Mouse (Mus musculus): ENCODE measurements at regions not wholly inside any gene's neighbourhood (a gene's known extent, or its start where the extent isn't known, plus 50 kb on each side); places are given as distances from the start of the nearest gene placed in this dataset.
A peak's percentile ranks its signal among the peaks of the same experiment; 100 is the strongest.

DNA sequence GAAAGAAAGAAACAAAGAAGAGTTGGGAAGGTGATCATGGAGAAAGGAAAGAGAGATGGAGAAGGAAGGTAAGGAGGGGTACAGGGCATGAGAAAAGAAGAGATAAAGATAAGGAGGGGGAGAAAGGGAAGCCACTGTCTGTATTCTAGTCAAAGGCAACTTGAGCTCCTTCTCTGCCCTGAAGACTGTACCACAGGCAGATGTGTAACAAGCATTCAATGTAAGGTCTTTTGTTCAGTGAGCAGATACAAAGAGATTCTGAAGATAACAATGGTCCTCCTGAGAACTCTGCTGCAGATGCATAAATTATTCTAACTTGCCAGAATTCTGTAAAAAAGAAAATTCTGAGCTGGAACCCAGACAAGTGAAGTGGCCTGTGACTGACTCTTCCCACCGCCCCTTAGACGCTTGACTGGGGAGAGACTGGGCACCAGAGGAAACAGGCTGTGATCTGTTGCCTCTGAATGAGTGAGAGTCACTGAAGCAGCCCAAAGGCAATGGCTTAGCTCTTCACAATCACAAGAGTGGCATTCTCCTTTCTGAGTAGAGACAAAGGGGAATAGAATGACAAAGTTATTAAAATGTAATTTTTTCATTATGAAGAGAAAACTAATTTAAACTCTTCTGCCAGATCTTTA, 564.0 kb upstream of the Arpp21 start:
- H3K9ac ChIP-seq (ENCODE audit: low read depth, low read length): no peak overlapping the region
- no peak overlapping the region for H3K27ac ChIP-seq (ENCODE audit: low read depth, low read length)
- H3K9me3 ChIP-seq (ENCODE audit: control insufficient read depth, low read length): no peaks in the 10 kb centered on the region
- peak; percentile 27 for DNase-seq (ENCODE audit: low spot score)
- H3K27me3 ChIP-seq (ENCODE audit: control insufficient read depth, insufficient read depth, low read length): no peaks in the 10 kb centered on the region
- ATAC-seq (ENCODE audit: low FRiP score): peak; percentile 75
- 46% methylated on average over 2 of the region's 2 CpGs for WGBS
- H3K4me2 ChIP-seq (replicated peaks; ENCODE audit: low read depth, low read length): no peak overlapping the region
- no peaks in the 10 kb centered on the region for H3K36me3 ChIP-seq (ENCODE audit: control insufficient read depth, insufficient read depth, low read length)
- no peaks in the 10 kb centered on the region for H3K4me1 ChIP-seq (replicated peaks; ENCODE audit: control insufficient read depth, insufficient read depth, low read length)
- H3K4me3 ChIP-seq (ENCODE audit: low read depth, low read length): no peak overlapping the region

DNA sequence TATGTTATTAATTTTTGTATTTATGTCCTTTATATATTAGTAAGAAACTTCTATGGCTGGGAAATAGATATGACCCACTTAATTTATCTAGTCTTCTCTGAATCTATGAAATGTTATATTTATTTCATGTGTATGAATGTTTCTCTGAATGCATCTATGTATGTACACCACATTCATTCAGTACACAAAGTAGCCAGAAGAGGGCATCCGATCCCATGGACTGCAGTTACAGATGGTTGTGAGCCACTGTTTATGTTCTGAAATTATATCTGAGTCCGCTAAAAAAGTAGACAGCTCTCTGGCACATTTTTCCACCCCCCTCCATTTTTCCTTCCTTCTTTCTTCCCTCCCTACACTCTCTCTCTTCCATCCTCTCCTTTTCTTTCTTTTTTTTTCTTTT, 557.8 kb upstream of the Arpp21 start:
- no peak overlapping the region for H3K9ac ChIP-seq (ENCODE audit: low read depth, low read length)
- H3K4me1 ChIP-seq (replicated peaks; ENCODE audit: control insufficient read depth, insufficient read depth, low read length): no peaks in the 10 kb centered on the region
- no peak overlapping the region for H3K4me3 ChIP-seq (ENCODE audit: low read depth, low read length)
- H3K36me3 ChIP-seq (ENCODE audit: control insufficient read depth, insufficient read depth, low read length): no peaks in the 10 kb centered on the region
- peak; percentile 14 for DNase-seq (ENCODE audit: low spot score)
- no peaks in the 10 kb centered on the region for H3K27me3 ChIP-seq (ENCODE audit: control insufficient read depth, insufficient read depth, low read length)
- no peaks in the 10 kb centered on the region for H3K9me3 ChIP-seq (ENCODE audit: control insufficient read depth, low read length)
- ATAC-seq (ENCODE audit: low FRiP score): peak; percentile 30; the same call in 1 of the 2 replicates
- no peak overlapping the region for H3K27ac ChIP-seq (ENCODE audit: low read depth, low read length)
- 74% methylated on average over 2 of the region's 2 CpGs for WGBS
- H3K4me2 ChIP-seq (replicated peaks; ENCODE audit: low read depth, low read length): no peak overlapping the region

DNA sequence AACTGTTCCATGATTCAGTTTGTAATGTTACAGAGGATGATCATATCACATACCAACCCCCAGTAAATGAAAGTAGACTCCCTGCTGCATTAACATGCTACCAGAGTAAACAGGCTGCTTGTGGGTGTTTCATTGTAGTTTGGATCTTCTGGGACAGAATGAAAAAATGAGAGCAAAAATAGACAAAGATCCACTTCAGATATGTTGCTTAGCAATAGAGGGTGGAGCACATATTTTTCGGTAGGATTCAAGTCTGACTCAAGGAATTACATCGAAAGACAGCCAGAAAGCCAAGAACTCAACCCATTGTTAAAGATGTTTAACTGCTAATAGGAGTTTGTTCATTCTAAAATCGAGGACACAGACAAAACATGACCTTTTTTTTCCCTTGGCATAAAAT, 536.2 kb upstream of the Arpp21 start:
- no peaks in the 10 kb centered on the region for H3K4me1 ChIP-seq (replicated peaks; ENCODE audit: control insufficient read depth, insufficient read depth, low read length)
- H3K4me2 ChIP-seq (replicated peaks; ENCODE audit: low read depth, low read length): no peak overlapping the region
- no peak overlapping the region for H3K27ac ChIP-seq (ENCODE audit: low read depth, low read length)
- WGBS: 86% methylated on average over 3 of the region's 3 CpGs
- H3K4me3 ChIP-seq (ENCODE audit: low read depth, low read length): no peak overlapping the region
- no peak overlapping the region for H3K9ac ChIP-seq (ENCODE audit: low read depth, low read length)
- no peaks in the 10 kb centered on the region for H3K9me3 ChIP-seq (ENCODE audit: control insufficient read depth, low read length)
- H3K27me3 ChIP-seq (ENCODE audit: control insufficient read depth, insufficient read depth, low read length): no peaks in the 10 kb centered on the region
- no peak for ATAC-seq (ENCODE audit: low FRiP score)
- no peaks in the 10 kb centered on the region for H3K36me3 ChIP-seq (ENCODE audit: control insufficient read depth, insufficient read depth, low read length)
- DNase-seq (ENCODE audit: low spot score): no peak

DNA sequence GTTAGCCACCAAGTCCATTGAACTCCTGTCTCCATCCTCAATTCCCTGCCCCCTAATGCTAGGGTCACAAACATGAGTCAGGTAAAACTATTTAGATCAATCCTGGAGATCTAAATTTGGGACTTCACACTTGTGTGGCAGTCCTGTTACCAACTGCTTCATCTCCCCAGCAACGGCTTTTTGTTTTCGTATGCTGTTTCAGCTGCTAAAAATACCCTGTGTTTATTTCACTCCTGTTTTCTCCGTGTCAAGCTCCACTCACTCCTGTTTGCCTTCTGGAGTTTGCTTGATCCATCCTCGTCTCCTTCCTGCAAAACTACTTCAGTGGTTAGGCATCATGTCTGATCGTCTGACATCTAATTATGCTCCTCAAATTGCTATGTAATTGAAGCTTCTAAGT, 508.9 kb upstream of the Arpp21 start:
- 78% methylated on average over 5 of the region's 5 CpGs for WGBS
- no peak overlapping the region for H3K9ac ChIP-seq (ENCODE audit: low read depth, low read length)
- DNase-seq (ENCODE audit: low spot score): no peak
- H3K27me3 ChIP-seq (ENCODE audit: control insufficient read depth, insufficient read depth, low read length): no peaks in the 10 kb centered on the region
- H3K4me3 ChIP-seq (ENCODE audit: low read depth, low read length): no peak overlapping the region
- H3K9me3 ChIP-seq (ENCODE audit: control insufficient read depth, low read length): no peaks in the 10 kb centered on the region
- H3K4me1 ChIP-seq (replicated peaks; ENCODE audit: control insufficient read depth, insufficient read depth, low read length): no peaks in the 10 kb centered on the region
- H3K27ac ChIP-seq (ENCODE audit: low read depth, low read length): no peak overlapping the region
- no peak overlapping the region for H3K4me2 ChIP-seq (replicated peaks; ENCODE audit: low read depth, low read length)
- no peaks in the 10 kb centered on the region for H3K36me3 ChIP-seq (ENCODE audit: control insufficient read depth, insufficient read depth, low read length)
- ATAC-seq (ENCODE audit: low FRiP score): no peak

DNA sequence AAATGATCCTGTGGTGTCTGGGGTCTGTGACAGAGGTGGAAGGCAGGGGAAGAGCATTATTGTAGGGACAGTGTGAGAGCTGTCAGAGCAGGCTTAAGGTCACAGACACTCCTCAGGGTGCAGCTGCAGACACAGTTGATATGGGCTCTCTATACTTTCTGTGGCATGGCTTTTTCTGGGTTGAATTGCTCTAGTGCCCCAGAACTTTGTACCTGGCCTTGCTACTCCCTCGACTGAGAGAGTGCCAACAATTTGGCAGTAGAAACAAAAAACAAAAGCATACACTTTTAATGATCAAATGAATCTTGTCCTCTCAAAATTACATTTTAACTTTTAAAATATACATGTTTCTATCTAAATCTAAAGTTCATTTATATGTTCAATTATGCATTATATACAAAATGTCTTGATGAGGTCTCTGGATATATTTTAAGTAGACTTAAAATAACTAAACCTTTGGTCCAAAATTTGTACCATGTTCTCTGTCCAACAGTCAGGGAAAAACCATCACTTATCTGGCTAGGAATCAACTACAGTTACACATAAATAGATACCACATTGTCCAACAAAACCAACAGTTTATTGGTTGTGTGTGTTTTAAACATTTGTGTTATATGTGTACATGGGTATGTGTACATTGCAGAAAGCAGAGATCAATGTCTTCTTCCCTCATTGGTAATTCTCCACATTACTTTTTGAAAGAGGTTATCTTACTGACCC, 508.3 kb upstream of the Arpp21 start:
- no peaks in the 10 kb centered on the region for H3K36me3 ChIP-seq (ENCODE audit: control insufficient read depth, insufficient read depth, low read length)
- WGBS: 60% methylated on average over 1 of the region's 1 CpGs
- no peak overlapping the region for H3K27ac ChIP-seq (ENCODE audit: low read depth, low read length)
- ATAC-seq (ENCODE audit: low FRiP score) (no peak), DNase-seq (ENCODE audit: low spot score) (no peak)
- no peaks in the 10 kb centered on the region for H3K9me3 ChIP-seq (ENCODE audit: control insufficient read depth, low read length)
- H3K4me2 ChIP-seq (replicated peaks; ENCODE audit: low read depth, low read length): no peak overlapping the region
- H3K4me3 ChIP-seq (ENCODE audit: low read depth, low read length): no peak overlapping the region
- no peak overlapping the region for H3K9ac ChIP-seq (ENCODE audit: low read depth, low read length)
- H3K27me3 ChIP-seq (ENCODE audit: control insufficient read depth, insufficient read depth, low read length): no peaks in the 10 kb centered on the region
- no peaks in the 10 kb centered on the region for H3K4me1 ChIP-seq (replicated peaks; ENCODE audit: control insufficient read depth, insufficient read depth, low read length)

DNA sequence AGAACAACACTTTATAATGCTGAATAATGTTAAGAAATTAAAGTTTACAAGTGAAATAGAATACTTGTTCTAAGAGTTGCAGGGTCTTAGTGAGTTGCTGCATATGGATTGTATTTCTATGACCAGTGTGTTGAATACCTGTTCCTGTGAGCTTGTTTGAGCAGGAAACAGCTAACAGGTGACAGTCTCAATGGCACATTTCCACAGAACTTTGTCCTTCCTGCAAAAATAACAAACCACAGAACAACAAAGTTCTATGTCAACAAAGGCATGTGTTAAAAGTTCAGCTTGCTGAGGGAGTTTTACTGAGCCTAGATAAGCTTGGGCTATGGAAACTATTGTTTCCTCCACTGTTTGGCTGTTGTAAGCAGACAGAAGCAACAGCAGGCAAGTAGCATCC, 500.0 kb upstream of the Arpp21 start:
- H3K27me3 ChIP-seq (ENCODE audit: control insufficient read depth, insufficient read depth, low read length): no peaks in the 10 kb centered on the region
- ATAC-seq (ENCODE audit: low FRiP score) (no peak), DNase-seq (ENCODE audit: low spot score) (no peak)
- H3K4me3 ChIP-seq (ENCODE audit: low read depth, low read length): no peak overlapping the region
- H3K27ac ChIP-seq (ENCODE audit: low read depth, low read length): no peak overlapping the region
- H3K4me1 ChIP-seq (replicated peaks; ENCODE audit: control insufficient read depth, insufficient read depth, low read length): no peaks in the 10 kb centered on the region
- H3K9me3 ChIP-seq (ENCODE audit: control insufficient read depth, low read length): no peaks in the 10 kb centered on the region
- no peaks in the 10 kb centered on the region for H3K36me3 ChIP-seq (ENCODE audit: control insufficient read depth, insufficient read depth, low read length)
- H3K4me2 ChIP-seq (replicated peaks; ENCODE audit: low read depth, low read length): no peak overlapping the region
- no peak overlapping the region for H3K9ac ChIP-seq (ENCODE audit: low read depth, low read length)

DNA sequence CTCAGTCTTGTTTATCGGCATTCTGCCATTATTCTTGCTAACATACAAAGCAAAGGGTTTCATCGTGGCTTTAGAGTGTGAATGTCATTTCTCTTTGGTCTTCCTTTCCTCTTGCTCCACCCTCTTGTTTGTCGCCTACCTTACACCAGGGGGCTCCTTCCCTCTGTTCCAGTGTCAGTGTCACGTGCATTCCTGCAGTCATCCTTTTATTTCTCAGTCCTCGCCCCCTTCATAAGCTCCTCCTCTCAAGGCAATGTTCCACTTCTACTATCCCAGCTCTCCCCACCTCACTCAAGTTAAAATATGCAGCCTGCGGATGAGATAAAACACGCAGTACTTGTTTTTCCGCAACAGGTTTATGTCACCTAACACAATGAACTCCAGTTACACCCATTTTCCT, 489.8 kb upstream of the Arpp21 start:
- WGBS: 44% methylated on average over 8 of the region's 8 CpGs
- H3K4me2 ChIP-seq (replicated peaks; ENCODE audit: low read depth, low read length): no peak overlapping the region
- H3K27me3 ChIP-seq (ENCODE audit: control insufficient read depth, insufficient read depth, low read length): no peaks in the 10 kb centered on the region
- no peaks in the 10 kb centered on the region for H3K9me3 ChIP-seq (ENCODE audit: control insufficient read depth, low read length)
- no peak overlapping the region for H3K9ac ChIP-seq (ENCODE audit: low read depth, low read length)
- H3K4me3 ChIP-seq (ENCODE audit: low read depth, low read length): no peak overlapping the region
- H3K4me1 ChIP-seq (replicated peaks; ENCODE audit: control insufficient read depth, insufficient read depth, low read length): no peaks in the 10 kb centered on the region
- peak; percentile 5 for DNase-seq (ENCODE audit: low spot score)
- H3K27ac ChIP-seq (ENCODE audit: low read depth, low read length): no peak overlapping the region
- H3K36me3 ChIP-seq (ENCODE audit: control insufficient read depth, insufficient read depth, low read length): no peaks in the 10 kb centered on the region
- ATAC-seq (ENCODE audit: low FRiP score): no peak

DNA sequence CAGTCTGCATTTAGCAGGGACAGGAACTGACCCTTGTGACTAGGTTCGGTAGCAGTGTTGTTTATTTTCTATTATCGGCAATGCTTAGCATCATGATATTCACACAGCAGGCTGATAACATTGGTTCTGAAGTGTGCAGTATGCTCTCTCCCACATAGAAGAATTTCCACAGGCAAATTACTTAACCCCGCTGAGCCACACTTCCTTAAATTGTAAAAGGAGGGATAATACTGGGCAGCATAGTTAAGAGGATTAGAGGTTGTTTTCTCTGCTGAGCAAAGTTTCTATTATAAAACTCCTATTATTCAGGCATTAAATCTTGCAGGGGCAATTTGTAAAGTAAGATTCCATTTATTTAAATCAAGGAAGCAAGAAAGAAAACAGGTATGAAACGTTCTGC, 489.4 kb upstream of the Arpp21 start:
- Histone ChIP-seq H3K9ac (ENCODE audit: low read depth, low read length) (no peak overlapping the region), H3K4me2 (replicated peaks; ENCODE audit: low read depth, low read length) (no peak overlapping the region), H3K36me3 (ENCODE audit: control insufficient read depth, insufficient read depth, low read length) (no peaks in the 10 kb centered on the region), H3K9me3 (ENCODE audit: control insufficient read depth, low read length) (no peaks in the 10 kb centered on the region), H3K4me1 (replicated peaks; ENCODE audit: control insufficient read depth, insufficient read depth, low read length) (no peaks in the 10 kb centered on the region), H3K27ac (ENCODE audit: low read depth, low read length) (no peak overlapping the region), H3K27me3 (ENCODE audit: control insufficient read depth, insufficient read depth, low read length) (no peaks in the 10 kb centered on the region), H3K4me3 (ENCODE audit: low read depth, low read length) (no peak overlapping the region)
- ATAC-seq (ENCODE audit: low FRiP score): no peak
- WGBS: 64% methylated on average over 4 of the region's 4 CpGs
- no peak for DNase-seq (ENCODE audit: low spot score)

DNA sequence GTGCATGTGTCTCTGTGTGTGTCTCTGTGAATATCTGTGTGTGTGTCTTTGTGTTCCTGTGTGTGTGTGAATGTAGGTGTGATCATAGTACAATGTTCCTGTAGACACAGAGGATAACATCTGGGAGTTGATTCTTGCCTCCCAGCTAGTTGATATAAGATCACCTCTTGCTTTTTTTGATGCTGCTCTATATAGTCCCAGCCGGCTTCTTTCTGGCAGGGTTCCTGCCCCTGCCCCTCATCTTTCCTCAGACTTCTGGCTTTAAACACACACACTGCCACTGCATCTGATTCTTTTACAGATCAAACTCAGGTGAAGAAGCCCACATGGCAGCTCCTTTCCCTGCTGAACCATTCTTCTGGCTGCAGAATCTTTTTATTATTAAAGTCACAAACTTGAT, 487.6 kb upstream of the Arpp21 start:
- Histone ChIP-seq H3K36me3 (ENCODE audit: control insufficient read depth, insufficient read depth, low read length) (no peaks in the 10 kb centered on the region), H3K4me3 (ENCODE audit: low read depth, low read length) (no peak overlapping the region), H3K9me3 (ENCODE audit: control insufficient read depth, low read length) (no peaks in the 10 kb centered on the region), H3K27ac (ENCODE audit: low read depth, low read length) (no peak overlapping the region), H3K4me1 (replicated peaks; ENCODE audit: control insufficient read depth, insufficient read depth, low read length) (no peaks in the 10 kb centered on the region), H3K4me2 (replicated peaks; ENCODE audit: low read depth, low read length) (no peak overlapping the region), H3K27me3 (ENCODE audit: control insufficient read depth, insufficient read depth, low read length) (no peaks in the 10 kb centered on the region), H3K9ac (ENCODE audit: low read depth, low read length) (no peak overlapping the region)
- ATAC-seq (ENCODE audit: low FRiP score): no peak
- no peak for DNase-seq (ENCODE audit: low spot score)
- 90% methylated on average over 1 of the region's 1 CpGs for WGBS

Data from hindbrain, embryonic 11.5 days (tissue).